Mouse (Mus musculus): ENCODE results near the gene Rasl11b.

The Rasl11b gene

GRCm38 (mm10) chr5:74214501-74215110 is 19.5 kb downstream of the Rasl11b start:
- DNase-seq = no peak

GRCm38 (mm10) chr5:74215125-74215524 is 20.0 kb downstream of the Rasl11b start:
- DNase-seq = no peak

GRCm38 (mm10) chr5:74218524-74218923 is 23.4 kb downstream of the Rasl11b start:
- DNase-seq = no peak

- DNase-seq = no peak
Measured at GRCm38 (mm10) chr5:74222626-74223025, 27.5 kb downstream of the Rasl11b start.

GRCm38 (mm10) chr5:74224480-74224879 is 29.4 kb downstream of the Rasl11b start:
- DNase-seq = no peak

- DNase-seq = no peak
Measured at GRCm38 (mm10) chr5:74226183-74226582, 31.1 kb downstream of the Rasl11b start.

GRCm38 (mm10) chr5:74227352-74227751 is 32.3 kb downstream of the Rasl11b start:
- DNase-seq = peak; percentile 15 to 30

GRCm38 (mm10) chr5:74228938-74229337 is 33.9 kb downstream of the Rasl11b start:
- DNase-seq = no peak

- no peak for DNase-seq
Measured at GRCm38 (mm10) chr5:74229775-74230413, 34.8 kb downstream of the Rasl11b start.

GRCm38 (mm10) chr5:74230525-74230924 is 35.4 kb downstream of the Rasl11b start:
- no peak for DNase-seq

GRCm38 (mm10) chr5:74233808-74234207 is 38.7 kb downstream of the Rasl11b start:
- DNase-seq = no peak

- no peak for DNase-seq
Measured at GRCm38 (mm10) chr5:74239369-74239768, 44.3 kb downstream of the Rasl11b start.

- DNase-seq = no peak
Measured at GRCm38 (mm10) chr5:74240298-74240697, 45.2 kb downstream of the Rasl11b start.

GRCm38 (mm10) chr5:74240926-74241680 is 46.0 kb downstream of the Rasl11b start:
- DNase-seq = no peak

GRCm38 (mm10) chr5:74242654-74243053 is 47.6 kb downstream of the Rasl11b start:
- no peak for DNase-seq

- DNase-seq = no peak
Measured at GRCm38 (mm10) chr5:74244406-74245019, 49.4 kb downstream of the Rasl11b start.

- DNase-seq = no peak
Measured at GRCm38 (mm10) chr5:74245641-74246145, 50.6 kb downstream of the Rasl11b start.

GRCm38 (mm10) chr5:74246453-74246852 is 51.4 kb downstream of the Rasl11b start:
- no peak for DNase-seq

- no peak for DNase-seq
Measured at GRCm38 (mm10) chr5:74246971-74247370, 51.9 kb downstream of the Rasl11b start.

Measured in kidney, adult 8-10 months (tissue).